Comparison of ENCODE assay signal across 22 mouse cellular contexts in genomic region chr4:98610501-98610900, GRCm38 (mm10).
A peak's percentile ranks its signal among the peaks of the same experiment; 100 is the strongest.
DNase-seq lines count a peak whose midpoint lies in the region; ATAC-seq and TF ChIP-seq lines count a peak whose summit lies in the region.
"Had no signal": no experiment of that assay in that cellular context is flagged by ENCODE, and none has a peak within 500 bp of the region (broad histone marks: within the 10 kb centered on the region; RNA-seq: fewer than 3 reads in every experiment).

No protein-coding gene starts in this region.

- H3K27me3 ChIP-seq in forebrain, postnatal 0 days (ENCODE audit: insufficient read depth, low read length): no peaks in the 10 kb centered on the region
- H3K27me3 ChIP-seq in forebrain, embryonic 13.5 days: no peaks in the 10 kb centered on the region
- H3K27me3 ChIP-seq in liver, adult 2 months (ENCODE audit: control insufficient read depth, insufficient read depth, low read length): no peaks in the 10 kb centered on the region
- no peaks in the 10 kb centered on the region for H3K27me3 ChIP-seq in liver, embryonic 11.5 days (replicated peaks; ENCODE audit: control insufficient read depth, insufficient read depth, low read length)
- H3K27me3 ChIP-seq: heart, embryonic 12.5 days; heart, embryonic 15.5 days; hindbrain, embryonic 13.5 days had no signal

- no peak overlapping the region for H3K4me2 ChIP-seq in forebrain, postnatal 0 days (ENCODE audit: low read depth)
- H3K4me2 ChIP-seq in forebrain, embryonic 13.5 days: no peak overlapping the region
- no peak overlapping the region for H3K4me2 ChIP-seq in liver, embryonic 11.5 days
- H3K4me2 ChIP-seq: heart, embryonic 12.5 days; heart, embryonic 15.5 days; hindbrain, embryonic 13.5 days had no signal

- H3K4me1 ChIP-seq in forebrain, postnatal 0 days (ENCODE audit: insufficient read depth): no peaks in the 10 kb centered on the region
- H3K4me1 ChIP-seq in forebrain, embryonic 13.5 days: no peaks in the 10 kb centered on the region
- no peaks in the 10 kb centered on the region; the same call in 1 of the 2 replicates for H3K4me1 ChIP-seq in liver, adult 2 months (ENCODE audit: control insufficient read depth, insufficient read depth, low read length)
- H3K4me1 ChIP-seq in liver, embryonic 11.5 days (replicated peaks; ENCODE audit: control insufficient read depth, insufficient read depth, low read length): no peaks in the 10 kb centered on the region
- H3K4me1 ChIP-seq: forebrain, embryonic 10.5 days; hindbrain, embryonic 10.5 days; hindbrain, embryonic 13.5 days had no signal

- no peaks in the 10 kb centered on the region for H3K9me3 ChIP-seq in forebrain, postnatal 0 days (ENCODE audit: low read length)
- H3K9me3 ChIP-seq in forebrain, embryonic 13.5 days (replicated peaks): no peaks in the 10 kb centered on the region
- no peaks in the 10 kb centered on the region for H3K9me3 ChIP-seq in liver, embryonic 11.5 days (ENCODE audit: control insufficient read depth, low read length)
- H3K9me3 ChIP-seq: forebrain, embryonic 10.5 days; heart, embryonic 12.5 days; heart, embryonic 15.5 days; hindbrain, embryonic 10.5 days; hindbrain, embryonic 13.5 days had no signal

- H3K9ac ChIP-seq in forebrain, postnatal 0 days: no peak overlapping the region
- no peak overlapping the region for H3K9ac ChIP-seq in forebrain, embryonic 13.5 days
- H3K9ac ChIP-seq in liver, adult 2 months (ENCODE audit: low read depth, low read length): no peak overlapping the region
- no peak overlapping the region for H3K9ac ChIP-seq in liver, embryonic 11.5 days (ENCODE audit: low read depth, low read length)
- H3K9ac ChIP-seq: heart, embryonic 12.5 days; heart, embryonic 15.5 days; hindbrain, embryonic 13.5 days had no signal

- no peak for TF ChIP-seq POLR2A in liver, adult 2 months (IDR thresholded peaks at IDR 0.05; ENCODE audit: extremely low read depth, insufficient read depth, low read length)

- TF ChIP-seq CTCF in forebrain, postnatal 0 days (IDR thresholded peaks at IDR 0.05; ENCODE audit: low read depth): no peak
- no peak for TF ChIP-seq CTCF in liver, adult 2 months (IDR thresholded peaks at IDR 0.05; ENCODE audit: low read depth, low read length)

- H3K79me2 ChIP-seq in liver, adult 2 months (ENCODE audit: control insufficient read depth, insufficient read depth, low read length): no peaks in the 10 kb centered on the region

- DNase-seq in forebrain, postnatal 0 days: no peak
- peak; percentile 59 for DNase-seq in liver, adult 2 months (ENCODE audit: extremely low read depth, low read depth, low spot score)
- no peak for DNase-seq in liver, embryonic 11.5 days (ENCODE audit: low spot score)
- DNase-seq in large intestine, adult 2 months (ENCODE audit: low read depth, low spot score): peak; percentile 18
- no peak for DNase-seq in spleen, postnatal 10 days (ENCODE audit: low spot score in 2 of 2)
- DNase-seq: adrenal gland, postnatal 10 days; adrenal gland, postnatal 36 days; cerebellum, adult 18-20 months; cerebellum, adult 9-10 months; cerebellum, postnatal 14 days; gastrocnemius, postnatal 36 days; heart, postnatal 10 days; heart, postnatal 36 days had no signal

- H3K4me3 ChIP-seq in forebrain, postnatal 0 days (ENCODE audit: low read depth, low read length): no peak overlapping the region
- H3K4me3 ChIP-seq in forebrain, embryonic 13.5 days: no peak overlapping the region
- no peak overlapping the region for H3K4me3 ChIP-seq in liver, adult 2 months (ENCODE audit: insufficient read depth, low read depth, low read length)
- no peak overlapping the region for H3K4me3 ChIP-seq in liver, embryonic 11.5 days (ENCODE audit: low read depth, low read length)
- H3K4me3 ChIP-seq: forebrain, embryonic 10.5 days; heart, embryonic 12.5 days; heart, embryonic 15.5 days; hindbrain, embryonic 10.5 days; hindbrain, embryonic 13.5 days had no signal

- no peaks in the 10 kb centered on the region for H3K36me3 ChIP-seq in forebrain, postnatal 0 days (ENCODE audit: insufficient read depth)
- no peaks in the 10 kb centered on the region for H3K36me3 ChIP-seq in forebrain, embryonic 13.5 days (ENCODE audit: poor library complexity, severe bottlenecking)
- no peaks in the 10 kb centered on the region for H3K36me3 ChIP-seq in liver, adult 2 months (ENCODE audit: control insufficient read depth, insufficient read depth, low read length)
- H3K36me3 ChIP-seq in liver, embryonic 11.5 days (ENCODE audit: control insufficient read depth, insufficient read depth, low read length): no peaks in the 10 kb centered on the region
- H3K36me3 ChIP-seq: forebrain, embryonic 10.5 days; heart, embryonic 12.5 days; heart, embryonic 15.5 days; hindbrain, embryonic 10.5 days; hindbrain, embryonic 13.5 days had no signal

- ATAC-seq in forebrain, postnatal 0 days: peak; percentile 20; the same call in 1 of the 2 replicates
- no peak for ATAC-seq in forebrain, embryonic 13.5 days
- ATAC-seq in liver, embryonic 11.5 days (replicated peaks; ENCODE audit: low FRiP score): no peak
- ATAC-seq: activated CD4-positive, CD25-positive, alpha-beta regulatory T cell, adult 4 months; forebrain, embryonic 14.5 days; hindbrain, embryonic 16.5 days had no signal

- H3K27ac ChIP-seq in forebrain, postnatal 0 days (ENCODE audit: low read depth, low read length): no peak overlapping the region
- H3K27ac ChIP-seq in forebrain, embryonic 13.5 days: no peak overlapping the region
- H3K27ac ChIP-seq in liver, adult 2 months (replicated peaks; ENCODE audit: insufficient read depth, low read depth, low read length): no peak overlapping the region
- H3K27ac ChIP-seq in liver, embryonic 11.5 days (ENCODE audit: low read depth, low read length): no peak overlapping the region
- H3K27ac ChIP-seq: forebrain, embryonic 10.5 days; hindbrain, embryonic 10.5 days; hindbrain, embryonic 13.5 days had no signal

- 90% methylated on average over 2 of the region's 2 CpGs for whole genome bisulfite sequencing in forebrain, postnatal 0 days
- 92% methylated on average over 2 of the region's 2 CpGs for WGBS in forebrain, embryonic 13.5 days
- 14% methylated on average over 2 of the region's 2 CpGs for WGBS in liver, adult 2 months
- WGBS in liver, embryonic 11.5 days: 88% methylated on average over 2 of the region's 2 CpGs
- WGBS in large intestine, adult 2 months: 64% methylated on average over 2 of the region's 2 CpGs

Comparison
In these comparisons a context has a peak if more than half of its experiments do, and no peak if none do; other contexts are left out.
1. DNase-seq: peak in liver, adult 2 months (single experiment) and large intestine, adult 2 months (single experiment); none in forebrain, postnatal 0 days (single experiment), liver, embryonic 11.5 days (single experiment) and spleen, postnatal 10 days (0 of 2).